Mouse (Mus musculus): ENCODE data around the gene Pebp1. TPM values are rescaled to one million over a fixed set of nuclear protein-coding genes. Genes with fewer than 3 reads are reported as not detected.

The Pebp1 gene
- polyA plus RNA-seq, 1 experiment, result 713 TPM

GRCm38 (mm10) chr5:117290081-117290480 lies 2.7 kb upstream of the Pebp1 start:
- no peak overlapping the region for H3K4me3 ChIP-seq
- TF ChIP-seq CEBPB (IDR thresholded peaks at IDR 0.05; ENCODE audit: insufficient read depth, poor library complexity, severe bottlenecking) (no peak), REST (IDR thresholded peaks at IDR 0.05; ENCODE audit: insufficient read depth, insufficient read length) (no peak), E2F4 (IDR thresholded peaks at IDR 0.05; ENCODE audit: insufficient read depth) (no peak), SRF (IDR thresholded peaks at IDR 0.05; ENCODE audit: control insufficient read depth, insufficient read length, low read depth) (no peak), TCF12 (IDR thresholded peaks at IDR 0.05; ENCODE audit: insufficient read depth, poor library complexity, severe bottlenecking) (no peak), POLR2A (IDR thresholded peaks at IDR 0.05; ENCODE audit: insufficient read length, low read depth) (no peak), USF1 (IDR thresholded peaks at IDR 0.05; ENCODE audit: low read depth) (no peak), MAX (IDR thresholded peaks at IDR 0.05; ENCODE audit: low read depth) (no peak), MYOG (IDR thresholded peaks at IDR 0.05; ENCODE audit: control insufficient read depth in 1 of 3, insufficient read depth in 1 of 3, insufficient read length in 2 of 3, low read depth in 2 of 3) (no peak), POLR2AphosphoS2 (IDR thresholded peaks at IDR 0.05; ENCODE audit: insufficient read length, low read depth) (no peak), MYOD1 (IDR thresholded peaks at IDR 0.05; ENCODE audit: control insufficient read depth in 1 of 3, insufficient read length in 2 of 3, low read depth in 2 of 3) (no peak), TCF3 (IDR thresholded peaks at IDR 0.05; ENCODE audit: insufficient read length, low read depth) (no peak)
- peaks cover 22% of the 10 kb centered on the region for H3K79me2 ChIP-seq (ENCODE audit: control insufficient read depth, insufficient read depth)
- no peaks in the 10 kb centered on the region for H3K36me3 ChIP-seq (ENCODE audit: control insufficient read depth, insufficient read depth)
- H3K4me2 ChIP-seq (ENCODE audit: low read depth), result no peak overlapping the region
- no peak overlapping the region for H3ac ChIP-seq (ENCODE audit: control insufficient read depth, insufficient read length)
- no peaks in the 10 kb centered on the region for H3K27me3 ChIP-seq (ENCODE audit: control insufficient read depth, insufficient read depth, insufficient read length)

GRCm38 (mm10) chr5:117289646-117290045 lies 2.2 kb upstream of the Pebp1 start:
- Histone ChIP-seq H3K79me2 (ENCODE audit: control insufficient read depth, insufficient read depth) (peaks cover 24% of the 10 kb centered on the region), H3K27me3 (ENCODE audit: control insufficient read depth, insufficient read depth, insufficient read length) (no peaks in the 10 kb centered on the region), H3K4me2 (ENCODE audit: low read depth) (no peak overlapping the region), H3K36me3 (ENCODE audit: control insufficient read depth, insufficient read depth) (no peaks in the 10 kb centered on the region), H3K4me3 (no peak overlapping the region), H3ac (ENCODE audit: control insufficient read depth, insufficient read length) (no peak overlapping the region)
- TF ChIP-seq REST (IDR thresholded peaks at IDR 0.05; ENCODE audit: insufficient read depth, insufficient read length) (no peak), MYOG (IDR thresholded peaks at IDR 0.05; ENCODE audit: control insufficient read depth in 1 of 3, insufficient read depth in 1 of 3, insufficient read length in 2 of 3, low read depth in 2 of 3) (no peak), POLR2AphosphoS2 (IDR thresholded peaks at IDR 0.05; ENCODE audit: insufficient read length, low read depth) (no peak), POLR2A (IDR thresholded peaks at IDR 0.05; ENCODE audit: insufficient read length, low read depth) (no peak), E2F4 (IDR thresholded peaks at IDR 0.05; ENCODE audit: insufficient read depth) (no peak)

GRCm38 (mm10) chr5:117286286-117286685 lies 1.1 kb downstream of the Pebp1 start:
- H3ac ChIP-seq (ENCODE audit: control insufficient read depth, insufficient read length), result peak overlapping the region; percentile 37
- H3K27me3 ChIP-seq (ENCODE audit: control insufficient read depth, insufficient read depth, insufficient read length), result no peaks in the 10 kb centered on the region
- no peak for TF ChIP-seq TCF12 (IDR thresholded peaks at IDR 0.05; ENCODE audit: insufficient read depth, poor library complexity, severe bottlenecking)
- TF ChIP-seq SRF (IDR thresholded peaks at IDR 0.05; ENCODE audit: control insufficient read depth, insufficient read length, low read depth), result no peak
- no peak for TF ChIP-seq POLR2AphosphoS2 (IDR thresholded peaks at IDR 0.05; ENCODE audit: insufficient read length, low read depth)
- no peak for TF ChIP-seq POLR2A (IDR thresholded peaks at IDR 0.05; ENCODE audit: insufficient read length, low read depth)
- TF ChIP-seq MYOG (IDR thresholded peaks at IDR 0.05; ENCODE audit: control insufficient read depth in 1 of 3, insufficient read depth in 1 of 3, insufficient read length in 2 of 3, low read depth in 2 of 3), result no peak
- no peak for TF ChIP-seq REST (IDR thresholded peaks at IDR 0.05; ENCODE audit: insufficient read depth, insufficient read length)
- no peak for TF ChIP-seq MYOD1 (IDR thresholded peaks at IDR 0.05; ENCODE audit: control insufficient read depth in 1 of 3, insufficient read length in 2 of 3, low read depth in 2 of 3)
- TF ChIP-seq TCF3 (IDR thresholded peaks at IDR 0.05; ENCODE audit: insufficient read length, low read depth), result no peak
- no peak for TF ChIP-seq USF1 (IDR thresholded peaks at IDR 0.05; ENCODE audit: low read depth)
- no peak for TF ChIP-seq CEBPB (IDR thresholded peaks at IDR 0.05; ENCODE audit: insufficient read depth, poor library complexity, severe bottlenecking)
- TF ChIP-seq MAX (IDR thresholded peaks at IDR 0.05; ENCODE audit: low read depth), result no peak
- TF ChIP-seq E2F4 (IDR thresholded peaks at IDR 0.05; ENCODE audit: insufficient read depth), result no peak
- H3K4me2 ChIP-seq (ENCODE audit: low read depth), result peak overlapping the region; percentile 65
- peaks cover 12% of the 10 kb centered on the region for H3K36me3 ChIP-seq (ENCODE audit: control insufficient read depth, insufficient read depth)
- H3K79me2 ChIP-seq (ENCODE audit: control insufficient read depth, insufficient read depth), result peaks cover 24% of the 10 kb centered on the region
- H3K4me3 ChIP-seq, result peak overlapping the region; percentile 88

GRCm38 (mm10) chr5:117285266-117285665 lies 2.2 kb downstream of the Pebp1 start:
- Histone ChIP-seq H3K36me3 (ENCODE audit: control insufficient read depth, insufficient read depth) (peaks cover 14% of the 10 kb centered on the region), H3K4me2 (ENCODE audit: low read depth) (no peak overlapping the region), H3ac (ENCODE audit: control insufficient read depth, insufficient read length) (no peak overlapping the region), H3K4me3 (no peak overlapping the region), H3K27me3 (ENCODE audit: control insufficient read depth, insufficient read depth, insufficient read length) (no peaks in the 10 kb centered on the region), H3K79me2 (ENCODE audit: control insufficient read depth, insufficient read depth) (peaks cover 24% of the 10 kb centered on the region)
- no peak for TF ChIP-seq POLR2A (IDR thresholded peaks at IDR 0.05; ENCODE audit: insufficient read length, low read depth)
- TF ChIP-seq TCF12 (IDR thresholded peaks at IDR 0.05; ENCODE audit: insufficient read depth, poor library complexity, severe bottlenecking), result no peak
- no peak for TF ChIP-seq SRF (IDR thresholded peaks at IDR 0.05; ENCODE audit: control insufficient read depth, insufficient read length, low read depth)
- TF ChIP-seq MAX (IDR thresholded peaks at IDR 0.05; ENCODE audit: low read depth), result no peak
- no peak for TF ChIP-seq CEBPB (IDR thresholded peaks at IDR 0.05; ENCODE audit: insufficient read depth, poor library complexity, severe bottlenecking)
- no peak for TF ChIP-seq MYOD1 (IDR thresholded peaks at IDR 0.05; ENCODE audit: control insufficient read depth in 1 of 3, insufficient read length in 2 of 3, low read depth in 2 of 3)
- TF ChIP-seq E2F4 (IDR thresholded peaks at IDR 0.05; ENCODE audit: insufficient read depth), result no peak
- no peak for TF ChIP-seq TCF3 (IDR thresholded peaks at IDR 0.05; ENCODE audit: insufficient read length, low read depth)
- TF ChIP-seq POLR2AphosphoS2 (IDR thresholded peaks at IDR 0.05; ENCODE audit: insufficient read length, low read depth), result no peak
- no peak for TF ChIP-seq REST (IDR thresholded peaks at IDR 0.05; ENCODE audit: insufficient read depth, insufficient read length)
- TF ChIP-seq MYOG (IDR thresholded peaks at IDR 0.05; ENCODE audit: control insufficient read depth in 1 of 3, insufficient read depth in 1 of 3, insufficient read length in 2 of 3, low read depth in 2 of 3), result no peak
- TF ChIP-seq USF1 (IDR thresholded peaks at IDR 0.05; ENCODE audit: low read depth), result no peak

All from myocyte (in vitro differentiated cells).